13 mouse cellular contexts compared by ENCODE assay signal in genomic region chr8:31755737-31756136, GRCm38 (mm10).
"Had no signal": no experiment of that assay in that cellular context is flagged by ENCODE, and none has a peak within 500 bp of the region (broad histone marks: within the 10 kb centered on the region; RNA-seq: fewer than 3 reads in every experiment).

No protein-coding gene starts in this region.

- H3K4me2 ChIP-seq: intestine, embryonic 15.5 days; liver, embryonic 13.5 days; lung, embryonic 15.5 days; midbrain, embryonic 12.5 days; midbrain, embryonic 15.5 days had no signal

- H3K27me3 ChIP-seq: intestine, embryonic 15.5 days; liver, embryonic 13.5 days; lung, embryonic 15.5 days; midbrain, embryonic 12.5 days; midbrain, embryonic 15.5 days had no signal

- H3K9me3 ChIP-seq: intestine, embryonic 15.5 days; liver, embryonic 13.5 days; lung, embryonic 15.5 days; midbrain, embryonic 12.5 days; midbrain, embryonic 15.5 days had no signal

- H3K9ac ChIP-seq: intestine, embryonic 15.5 days; liver, embryonic 13.5 days; lung, embryonic 15.5 days; midbrain, embryonic 12.5 days; midbrain, embryonic 15.5 days had no signal

- ATAC-seq: intestine, embryonic 15.5 days; midbrain, embryonic 15.5 days had no signal

- H3K27ac ChIP-seq: intestine, embryonic 15.5 days; liver, embryonic 13.5 days; lung, embryonic 15.5 days; macrophage; midbrain, embryonic 12.5 days; midbrain, embryonic 15.5 days had no signal

- H3K4me3 ChIP-seq: intestine, embryonic 15.5 days; liver, embryonic 13.5 days; lung, embryonic 15.5 days; midbrain, embryonic 12.5 days; midbrain, embryonic 15.5 days had no signal

- DNase-seq: kidney, adult 11 months; kidney, adult 9 months; kidney, postnatal 14 days; kidney, postnatal 4 days; liver, embryonic 13.5 days; thymus, adult 2 months; thymus, postnatal 14 days; thymus, postnatal 4 days had no signal

- H3K4me1 ChIP-seq: intestine, embryonic 15.5 days; midbrain, embryonic 12.5 days; midbrain, embryonic 15.5 days had no signal

- H3K36me3 ChIP-seq: intestine, embryonic 15.5 days; liver, embryonic 13.5 days; lung, embryonic 15.5 days; midbrain, embryonic 12.5 days; midbrain, embryonic 15.5 days had no signal
